Mouse (Mus musculus): ENCODE data around the gene Gm10424.
"Not testable (repeated sequence)": the region's sequence is repeated elsewhere in the genome, so short reads cannot be mapped to it uniquely, and the experiment has no call there.

The Gm10424 gene

GRCm38 (mm10) chr5:95272668-95273067, at the start of gene Gm10424:
TSS of gene Gm10424 (minus strand) at chr5:95272768.
- not testable (repeated sequence) for DNase-seq (ENCODE audit: low read depth, low spot score)

DNA sequence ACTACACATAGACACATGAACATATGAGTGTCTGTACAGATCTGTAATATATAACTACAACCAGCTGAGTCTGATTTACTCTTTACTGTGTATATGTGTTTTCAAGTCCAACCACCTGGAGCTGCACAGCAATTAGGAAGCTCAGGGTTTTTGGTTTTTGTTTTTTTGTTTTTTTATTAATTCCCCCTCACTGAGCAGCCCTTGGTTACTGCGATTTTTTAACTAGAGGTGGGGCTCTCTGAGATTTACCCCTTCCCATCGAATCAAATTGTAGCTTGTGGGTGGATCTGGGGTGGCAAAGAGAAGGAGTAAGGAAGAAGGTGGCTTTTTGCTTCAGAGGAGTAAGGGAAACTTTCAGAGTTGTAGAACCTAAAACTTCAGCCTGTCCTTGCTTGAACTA, 33.0 kb upstream of the Gm10424 start, which contains the start of gene Gm3259:
TSS of gene Gm3259 (plus strand) at position 301 of the 400 bp plus-strand sequence.
- not testable (repeated sequence) for DNase-seq (ENCODE audit: low read depth, low spot score)
